Mouse (Mus musculus) cerebellum, adult 9-11 months (tissue): ENCODE measurements around the gene Plekhm2.
A peak's percentile ranks its signal among the peaks of the same experiment; 100 is the strongest.

Experiments
- DNase-seq: peaks from one replicate; pipeline ENCODE4 v3.0.0; 2022

Gene Plekhm2

GRCm38 (mm10) chr4:141630021-141630420, 34.7 kb downstream of the Plekhm2 start:
- DNase-seq, result no peak

GRCm38 (mm10) chr4:141628661-141629060, 36.0 kb downstream of the Plekhm2 start:
- no peak for DNase-seq

- DNase-seq, result no peak
These were observed 37.2 kb downstream of the Plekhm2 start for GRCm38 (mm10) chr4:141627502-141627901.

GRCm38 (mm10) chr4:141625774-141626550, 38.7 kb downstream of the Plekhm2 start:
- DNase-seq, result no peak

- no peak for DNase-seq
These were observed 39.5 kb downstream of the Plekhm2 start for GRCm38 (mm10) chr4:141624983-141625773.

GRCm38 (mm10) chr4:141624134-141624533, 40.6 kb downstream of the Plekhm2 start:
- DNase-seq, result no peak

GRCm38 (mm10) chr4:141623666-141624065, 41.0 kb downstream of the Plekhm2 start, which contains the start of gene Slc25a34:
Gene Slc25a34, minus strand, starts transcription at chr4:141623821.
- no peak for DNase-seq

- no peak for DNase-seq
These were observed 41.7 kb downstream of the Plekhm2 start for GRCm38 (mm10) chr4:141623037-141623436.

GRCm38 (mm10) chr4:141622580-141622979, 42.1 kb downstream of the Plekhm2 start:
- DNase-seq, result no peak

- DNase-seq, result peak; percentile 28
These were observed 42.6 kb downstream of the Plekhm2 start for GRCm38 (mm10) chr4:141622091-141622490.

GRCm38 (mm10) chr4:141621297-141621696, 43.4 kb downstream of the Plekhm2 start:
- no peak for DNase-seq

- DNase-seq, result no peak
These were observed 45.3 kb downstream of the Plekhm2 start for GRCm38 (mm10) chr4:141619299-141619883.

GRCm38 (mm10) chr4:141618565-141619243, 46.0 kb downstream of the Plekhm2 start, which contains the start of gene Tmem82:
Gene Tmem82, minus strand, starts transcription at chr4:141618633.
- DNase-seq, result peak; percentile 59

- peak; percentile 21 for DNase-seq
These were observed 46.7 kb downstream of the Plekhm2 start for GRCm38 (mm10) chr4:141617863-141618564.

GRCm38 (mm10) chr4:141617299-141617698, 47.4 kb downstream of the Plekhm2 start:
- peak; percentile 31 for DNase-seq

- DNase-seq, result no peak
These were observed 47.9 kb downstream of the Plekhm2 start for GRCm38 (mm10) chr4:141616811-141617210.

GRCm38 (mm10) chr4:141614946-141615345, 49.8 kb downstream of the Plekhm2 start:
- no peak for DNase-seq

- DNase-seq, result no peak
These were observed 55.2 kb downstream of the Plekhm2 start for GRCm38 (mm10) chr4:141609538-141609937.

GRCm38 (mm10) chr4:141605861-141606260, 58.8 kb downstream of the Plekhm2 start, which contains the start of gene Fblim1:
Gene Fblim1, minus strand, starts transcription at chr4:141606096.
- DNase-seq, result no peak

- no peak for DNase-seq
These were observed 59.3 kb downstream of the Plekhm2 start for GRCm38 (mm10) chr4:141605421-141605820.

- DNase-seq, result no peak
These were observed 60.2 kb downstream of the Plekhm2 start for GRCm38 (mm10) chr4:141604493-141604892.

- no peak for DNase-seq
These were observed 60.8 kb downstream of the Plekhm2 start for GRCm38 (mm10) chr4:141603921-141604320.
